Mouse (Mus musculus): ENCODE data around the gene Rpl5. TPM values are rescaled to one million over a fixed set of nuclear protein-coding genes. Genes with fewer than 3 reads are reported as not detected.
A peak's percentile ranks its signal among the peaks of the same experiment; 100 is the strongest.

The Rpl5 gene
- total and polyA plus RNA-seq, 3 experiments: 54.0 to 875 (median 329) TPM

DNA sequence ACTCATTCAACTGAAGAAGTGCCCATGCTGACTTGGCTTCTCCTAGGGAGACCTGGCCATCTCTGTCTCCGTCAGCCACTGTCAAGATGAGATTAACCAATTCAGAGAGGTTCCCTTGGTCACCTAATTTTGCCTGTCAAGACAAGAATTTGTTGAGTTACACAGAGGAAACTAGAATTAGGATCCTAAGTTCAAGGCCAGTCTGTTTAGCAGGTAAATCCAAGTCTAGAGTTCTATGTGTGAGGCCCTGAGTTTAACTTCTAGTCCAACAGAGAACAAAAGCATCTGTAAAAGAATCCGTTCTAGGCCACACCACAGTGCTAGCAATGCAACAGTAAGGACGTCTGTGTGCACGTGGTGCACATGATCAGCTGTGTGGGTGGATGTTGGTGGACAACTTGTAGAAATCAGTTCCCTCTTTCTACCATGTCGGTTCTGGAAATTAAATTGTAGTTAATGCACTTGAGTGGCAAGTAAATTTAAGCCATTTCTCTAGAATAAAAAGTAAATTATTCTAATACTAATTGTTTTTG, 9.8 kb downstream of the Rpl5 start:
- no peak for ATAC-seq (ENCODE audit: extremely low read depth, insufficient number of reproducible peaks, low FRiP score, poor library complexity, severe bottlenecking)

GRCm38 (mm10) chr5:107911012-107911411, 10.7 kb downstream of the Rpl5 start:
- Histone ChIP-seq H3K27me3 (ENCODE audit: insufficient read depth, low read length) (no peaks in the 10 kb centered on the region), H3K9me3 (replicated peaks) (no peaks in the 10 kb centered on the region), H3K4me1 (ENCODE audit: insufficient read depth, low read depth, low read length) (peaks cover 12% of the 10 kb centered on the region), H3K36me3 (replicated peaks) (peaks cover 82% of the 10 kb centered on the region), H3K4me3 (ENCODE audit: low read depth, low read length) (no peak overlapping the region)
- no peak for ATAC-seq (ENCODE audit: extremely low read depth, insufficient number of reproducible peaks, low FRiP score, poor library complexity, severe bottlenecking)
- TF ChIP-seq TAL1 (conservative IDR thresholded peaks at IDR 0.05; ENCODE audit: low read depth, low read length) (no peak), CTCF (IDR thresholded peaks at IDR 0.05; ENCODE audit: low read depth, low read length) (no peak), GATA2 (IDR thresholded peaks at IDR 0.05; ENCODE audit: borderline replicate concordance, low read depth, low read length) (no peak), POLR2AphosphoS5 (IDR thresholded peaks at IDR 0.05; ENCODE audit: insufficient replicate concordance, low read depth, low read length) (no peak), GATA1 (IDR thresholded peaks at IDR 0.05; ENCODE audit: borderline replicate concordance, low read length) (no peak)
- DNase-seq (ENCODE audit: low spot score): no peak

More for the DNA sequence above, 9.8 kb downstream of the Rpl5 start:
- no peaks in the 10 kb centered on the region for H3K27me3 ChIP-seq (ENCODE audit: insufficient read depth, low read length)
- TF ChIP-seq GATA2 (IDR thresholded peaks at IDR 0.05; ENCODE audit: borderline replicate concordance, low read depth, low read length): no peak
- no peak for TF ChIP-seq GATA1 (IDR thresholded peaks at IDR 0.05; ENCODE audit: borderline replicate concordance, low read length)
- TF ChIP-seq POLR2AphosphoS5 (IDR thresholded peaks at IDR 0.05; ENCODE audit: insufficient replicate concordance, low read depth, low read length): no peak; the same call in 1 of the 2 replicates
- TF ChIP-seq CTCF (IDR thresholded peaks at IDR 0.05; ENCODE audit: low read depth, low read length): no peak
- TF ChIP-seq TAL1 (conservative IDR thresholded peaks at IDR 0.05; ENCODE audit: low read depth, low read length): no peak
- H3K36me3 ChIP-seq (replicated peaks): peaks cover 83% of the 10 kb centered on the region
- no peaks in the 10 kb centered on the region for H3K9me3 ChIP-seq (replicated peaks)
- peaks cover 20% of the 10 kb centered on the region for H3K4me1 ChIP-seq (ENCODE audit: insufficient read depth, low read depth, low read length)
- H3K4me3 ChIP-seq (ENCODE audit: low read depth, low read length): no peak overlapping the region
- no peak for DNase-seq (ENCODE audit: low spot score)

DNA sequence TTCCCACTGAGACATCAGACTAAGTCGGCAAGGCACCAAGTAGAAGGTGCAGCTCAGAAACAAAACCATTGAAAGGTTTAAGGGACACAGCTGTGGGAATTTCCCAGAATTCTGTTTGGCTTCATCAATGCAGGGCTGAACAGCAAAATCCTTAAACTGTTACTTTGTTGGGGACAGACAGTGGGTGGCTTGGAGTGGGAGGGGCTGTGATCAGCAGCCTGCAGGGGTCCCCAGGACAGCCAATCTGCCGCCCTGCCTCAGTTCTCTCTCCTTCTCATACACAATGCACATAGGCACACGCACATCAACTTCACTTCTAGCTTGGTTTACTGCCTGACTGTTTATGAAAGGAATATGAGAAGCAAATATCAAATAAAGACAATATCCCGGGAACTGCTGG, 15.0 kb downstream of the Rpl5 start:
- peaks cover 3% of the 10 kb centered on the region; the same call in 1 of the 2 replicates for H3K9me3 ChIP-seq (replicated peaks)
- TF ChIP-seq TAL1 (conservative IDR thresholded peaks at IDR 0.05; ENCODE audit: low read depth, low read length) (no peak), GATA1 (IDR thresholded peaks at IDR 0.05; ENCODE audit: borderline replicate concordance, low read length) (no peak), CTCF (IDR thresholded peaks at IDR 0.05; ENCODE audit: low read depth, low read length) (no peak), POLR2AphosphoS5 (IDR thresholded peaks at IDR 0.05; ENCODE audit: insufficient replicate concordance, low read depth, low read length) (no peak), GATA2 (IDR thresholded peaks at IDR 0.05; ENCODE audit: borderline replicate concordance, low read depth, low read length) (no peak)
- ATAC-seq (ENCODE audit: extremely low read depth, insufficient number of reproducible peaks, low FRiP score, poor library complexity, severe bottlenecking) (no peak), DNase-seq (ENCODE audit: low spot score) (no peak)
- H3K27me3 ChIP-seq (ENCODE audit: insufficient read depth, low read length): no peaks in the 10 kb centered on the region
- 0 out of 2 replicates have a peak, but pooled peaks cover under 1% of the 10 kb centered on the region for H3K4me1 ChIP-seq (ENCODE audit: insufficient read depth, low read depth, low read length)
- no peak overlapping the region for H3K4me3 ChIP-seq (ENCODE audit: low read depth, low read length)
- peaks cover 75% of the 10 kb centered on the region for H3K36me3 ChIP-seq (replicated peaks)

DNA sequence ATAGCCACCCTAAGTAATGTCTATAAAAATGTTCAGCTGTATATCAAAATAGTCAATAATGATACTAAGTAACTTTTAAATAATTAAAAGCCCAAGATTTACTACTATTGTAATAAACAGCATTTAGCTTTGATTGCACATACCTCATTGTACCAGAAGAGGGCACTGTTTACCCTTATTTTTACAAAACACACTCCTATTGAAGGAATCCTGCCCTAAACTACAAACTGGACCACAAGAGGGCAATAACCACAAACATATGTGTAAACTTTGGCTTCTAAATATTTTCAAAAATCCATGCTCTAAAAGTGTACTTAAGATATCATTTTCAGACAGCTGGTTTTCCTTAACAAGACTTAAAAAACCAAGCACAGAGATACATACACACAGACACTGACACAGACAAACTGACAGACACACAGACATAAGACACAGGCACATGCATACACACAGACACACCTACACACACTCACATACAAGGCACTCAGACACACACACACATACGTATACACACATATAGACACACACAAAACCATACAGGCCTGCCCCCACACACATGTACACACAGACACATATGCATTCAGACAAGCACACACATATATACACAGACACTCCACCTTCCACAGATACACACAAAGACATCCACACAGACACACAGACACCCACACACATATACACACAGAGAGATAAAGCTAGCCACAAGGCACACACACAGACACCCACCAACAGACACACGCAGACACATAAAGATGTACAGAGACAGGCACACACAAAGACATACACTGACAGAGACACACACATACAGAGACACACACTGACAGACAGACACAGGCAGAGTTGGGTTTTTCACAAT, 21.3 kb downstream of the Rpl5 start:
- TF ChIP-seq CTCF (IDR thresholded peaks at IDR 0.05; ENCODE audit: low read depth, low read length): peak; percentile 33; the same call in 1 of the 2 replicates
- no peak for TF ChIP-seq GATA1 (IDR thresholded peaks at IDR 0.05; ENCODE audit: borderline replicate concordance, low read length)
- ATAC-seq (ENCODE audit: extremely low read depth, insufficient number of reproducible peaks, low FRiP score, poor library complexity, severe bottlenecking) (peak; percentile 45; the same call in 1 of the 2 replicates), DNase-seq (ENCODE audit: low spot score) (peak; percentile 20)
- Histone ChIP-seq H3K27me3 (ENCODE audit: insufficient read depth, low read length) (no peaks in the 10 kb centered on the region), H3K36me3 (replicated peaks) (peaks cover 70% of the 10 kb centered on the region), H3K9me3 (replicated peaks) (peaks cover 3% of the 10 kb centered on the region; the same call in 1 of the 2 replicates), H3K4me1 (ENCODE audit: insufficient read depth, low read depth, low read length) (peaks cover 26% of the 10 kb centered on the region), H3K4me3 (ENCODE audit: low read depth, low read length) (no peak overlapping the region)

- Histone ChIP-seq H3K36me3 (replicated peaks) (peaks cover 58% of the 10 kb centered on the region), H3K9me3 (replicated peaks) (peaks cover 3% of the 10 kb centered on the region; the same call in 1 of the 2 replicates), H3K27me3 (ENCODE audit: insufficient read depth, low read length) (no peaks in the 10 kb centered on the region), H3K4me1 (ENCODE audit: insufficient read depth, low read depth, low read length) (peaks cover 26% of the 10 kb centered on the region), H3K4me3 (ENCODE audit: low read depth, low read length) (no peak overlapping the region)
- ATAC-seq (ENCODE audit: extremely low read depth, insufficient number of reproducible peaks, low FRiP score, poor library complexity, severe bottlenecking): no peak
- no peak for DNase-seq (ENCODE audit: low spot score)
- TF ChIP-seq TAL1 (conservative IDR thresholded peaks at IDR 0.05; ENCODE audit: low read depth, low read length) (no peak), GATA2 (IDR thresholded peaks at IDR 0.05; ENCODE audit: borderline replicate concordance, low read depth, low read length) (no peak), GATA1 (IDR thresholded peaks at IDR 0.05; ENCODE audit: borderline replicate concordance, low read length) (no peak), CTCF (IDR thresholded peaks at IDR 0.05; ENCODE audit: low read depth, low read length) (no peak), POLR2AphosphoS5 (IDR thresholded peaks at IDR 0.05; ENCODE audit: insufficient replicate concordance, low read depth, low read length) (no peak)
Measured at GRCm38 (mm10) chr5:107922836-107923235, 22.5 kb downstream of the Rpl5 start.

DNA sequence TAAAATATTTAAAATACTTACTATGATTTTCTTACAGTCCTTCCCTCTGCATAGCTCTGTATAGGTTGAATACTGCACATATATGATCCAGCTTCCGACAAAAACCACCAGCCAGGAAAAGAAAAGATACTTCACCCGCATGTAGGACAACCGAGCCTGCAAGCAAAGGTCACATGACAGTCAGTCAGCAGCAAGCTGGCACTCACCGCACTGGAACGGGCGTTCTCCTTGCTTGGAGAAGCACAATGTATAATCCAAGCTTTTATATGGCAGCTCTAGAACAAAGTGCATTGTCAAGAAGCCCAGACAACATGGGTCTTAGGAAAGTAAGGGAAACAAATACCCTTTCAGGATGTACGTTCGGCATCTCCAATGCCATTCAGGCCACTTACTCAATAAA, 24.3 kb downstream of the Rpl5 start:
- TF ChIP-seq TAL1 (conservative IDR thresholded peaks at IDR 0.05; ENCODE audit: low read depth, low read length) (no peak), GATA1 (IDR thresholded peaks at IDR 0.05; ENCODE audit: borderline replicate concordance, low read length) (no peak), CTCF (IDR thresholded peaks at IDR 0.05; ENCODE audit: low read depth, low read length) (no peak), POLR2AphosphoS5 (IDR thresholded peaks at IDR 0.05; ENCODE audit: insufficient replicate concordance, low read depth, low read length) (no peak), GATA2 (IDR thresholded peaks at IDR 0.05; ENCODE audit: borderline replicate concordance, low read depth, low read length) (no peak)
- H3K36me3 ChIP-seq (replicated peaks): peaks cover 47% of the 10 kb centered on the region
- H3K4me3 ChIP-seq (ENCODE audit: low read depth, low read length): no peak overlapping the region
- H3K4me1 ChIP-seq (ENCODE audit: insufficient read depth, low read depth, low read length): peaks cover 26% of the 10 kb centered on the region
- no peak for DNase-seq (ENCODE audit: low spot score)
- H3K27me3 ChIP-seq (ENCODE audit: insufficient read depth, low read length): no peaks in the 10 kb centered on the region
- no peak for ATAC-seq (ENCODE audit: extremely low read depth, insufficient number of reproducible peaks, low FRiP score, poor library complexity, severe bottlenecking)
- H3K9me3 ChIP-seq (replicated peaks): no peaks in the 10 kb centered on the region

Data from G1E (cell line).